Comparison of ENCODE assay signal across 18 mouse cellular contexts in genomic region chr13:40947538-40948205, GRCm38 (mm10). TPM values are rescaled to one million over a fixed set of nuclear protein-coding genes. Genes with fewer than 3 reads are reported as not detected.
DNase-seq lines count a peak whose midpoint lies in the region; ATAC-seq lines count a peak whose summit lies in the region.
"Had no signal": no experiment of that assay in that cellular context is flagged by ENCODE, and none has a peak within 500 bp of the region (broad histone marks: within the 10 kb centered on the region; RNA-seq: fewer than 3 reads in every experiment).

No protein-coding gene starts in this region.

- peak overlapping the region; percentile 33 for H3K27ac ChIP-seq in heart, embryonic 16.5 days (ENCODE audit: low read length)
- H3K27ac ChIP-seq in lung, embryonic 16.5 days (ENCODE audit: low read length), result 0 out of 2 replicates have a peak overlapping the region, but pooled peaks have one; percentile 22
- H3K27ac ChIP-seq: embryonic facial prominence, embryonic 15.5 days; forebrain, embryonic 15.5 days; limb, embryonic 10.5 days; midbrain, embryonic 13.5 days; neural tube, embryonic 15.5 days had no signal

- H3K27me3 ChIP-seq in heart, embryonic 16.5 days (ENCODE audit: control insufficient read depth, insufficient read depth, low read length), result no peaks in the 10 kb centered on the region
- no peaks in the 10 kb centered on the region for H3K27me3 ChIP-seq in lung, embryonic 16.5 days (ENCODE audit: control insufficient read depth, insufficient read depth, low read depth, low read length)
- H3K27me3 ChIP-seq: embryonic facial prominence, embryonic 15.5 days; forebrain, embryonic 15.5 days; midbrain, embryonic 13.5 days; neural tube, embryonic 15.5 days had no signal

- DNase-seq in heart, adult 18-20 months, result no peak
- no peak for DNase-seq in lung, postnatal 25 days (ENCODE audit: low spot score)
- peak; percentile 54 for DNase-seq in Muller cell, postnatal 12 days (ENCODE audit: inconsistent ontology term)
- DNase-seq in gastrocnemius, postnatal 25 days, result no peak
- DNase-seq in spleen, postnatal 14 days (ENCODE audit: low spot score in 2 of 2), result no peak
- DNase-seq: adrenal gland, postnatal 36 days; cerebellum, adult 8-10 months; lung, postnatal 14 days had no signal

- H3K36me3 ChIP-seq in heart, embryonic 16.5 days (ENCODE audit: control insufficient read depth, insufficient read depth), result no peaks in the 10 kb centered on the region
- H3K36me3 ChIP-seq in lung, embryonic 16.5 days (ENCODE audit: control insufficient read depth, insufficient read depth, low read length), result no peaks in the 10 kb centered on the region
- H3K36me3 ChIP-seq: embryonic facial prominence, embryonic 15.5 days; forebrain, embryonic 15.5 days; limb, embryonic 10.5 days; midbrain, embryonic 13.5 days; neural tube, embryonic 15.5 days had no signal

- H3K4me2 ChIP-seq in heart, embryonic 16.5 days (ENCODE audit: low read depth, low read length), result peak overlapping the region; percentile 14
- no peak overlapping the region for H3K4me2 ChIP-seq in lung, embryonic 16.5 days (ENCODE audit: low read depth, low read length)
- H3K4me2 ChIP-seq: embryonic facial prominence, embryonic 15.5 days; forebrain, embryonic 15.5 days; liver, embryonic 11.5 days; midbrain, embryonic 13.5 days; neural tube, embryonic 15.5 days had no signal

- H3K9me3 ChIP-seq in heart, embryonic 16.5 days (replicated peaks; ENCODE audit: control insufficient read depth, low read length), result no peaks in the 10 kb centered on the region
- H3K9me3 ChIP-seq in lung, embryonic 16.5 days (ENCODE audit: control insufficient read depth, low read length), result no peaks in the 10 kb centered on the region
- H3K9me3 ChIP-seq: embryonic facial prominence, embryonic 15.5 days; forebrain, embryonic 15.5 days; limb, embryonic 10.5 days; midbrain, embryonic 13.5 days; neural tube, embryonic 15.5 days had no signal

- peaks cover 20% of the 10 kb centered on the region for H3K4me1 ChIP-seq in heart, embryonic 16.5 days (ENCODE audit: control insufficient read depth, insufficient read depth, low read length)
- peaks cover 6% of the 10 kb centered on the region; the same call in 1 of the 2 replicates for H3K4me1 ChIP-seq in lung, embryonic 16.5 days (replicated peaks; ENCODE audit: control insufficient read depth, insufficient read depth, low read length)

- H3K4me3 ChIP-seq in heart, embryonic 16.5 days (ENCODE audit: low read length), result no peak overlapping the region
- no peak overlapping the region for H3K4me3 ChIP-seq in lung, embryonic 16.5 days (ENCODE audit: low read length)
- H3K4me3 ChIP-seq: embryonic facial prominence, embryonic 15.5 days; forebrain, embryonic 15.5 days; limb, embryonic 10.5 days; midbrain, embryonic 13.5 days; neural tube, embryonic 15.5 days had no signal

- peak; percentile 23; the same call in 1 of the 2 replicates for ATAC-seq in heart, embryonic 16.5 days (replicated peaks; ENCODE audit: extremely low read depth, insufficient read depth, low FRiP score)
- no peak for ATAC-seq in lung, embryonic 16.5 days (ENCODE audit: low read depth)
- peak; percentile 86 for ATAC-seq in megakaryocyte-erythroid progenitor cell, adult 5-6 weeks (replicated peaks; ENCODE audit: low FRiP score, low TSS enrichment, poor library complexity, severe bottlenecking)
- ATAC-seq: CD4-positive, CD25-positive, alpha-beta regulatory T cell, adult 4 months; forebrain, embryonic 15.5 days; midbrain, embryonic 13.5 days had no signal

- WGBS in heart, embryonic 16.5 days, result 46% methylated on average over 7 of the region's 7 CpGs
- WGBS in lung, embryonic 16.5 days, result 58% methylated on average over 7 of the region's 7 CpGs

- no peak overlapping the region for H3K9ac ChIP-seq in heart, embryonic 16.5 days (ENCODE audit: low read length)
- no peak overlapping the region for H3K9ac ChIP-seq in lung, embryonic 16.5 days (ENCODE audit: low read length)
- H3K9ac ChIP-seq: embryonic facial prominence, embryonic 15.5 days; forebrain, embryonic 15.5 days; midbrain, embryonic 13.5 days; neural tube, embryonic 15.5 days had no signal

RNA-seq across cellular contexts. Expression of gene Pak1ip1, which starts 53.2 kb away (rescaled TPM):
- polyA plus RNA-seq in heart, embryonic 16.5 days (2015; fragmentation: Nextera tagmentation; extraction: Ambion mirVana), result 52.0 and 53.4 TPM in 2 replicates
- 10 to 100 TPM; 25.7 to 26.5 TPM for total RNA-seq in heart, adult 18-20 months (2021)
- polyA plus RNA-seq in lung, embryonic 16.5 days (2015; fragmentation: Nextera tagmentation; extraction: Ambion mirVana), result 60.6 and 62.2 TPM in 2 replicates
- total RNA-seq in megakaryocyte-erythroid progenitor cell, adult 5-6 weeks (2014; fragmentation: Nextera tagmentation), result 71.9 and 77.4 TPM in 2 replicates
- 139 and 140 TPM in 2 replicates for total RNA-seq in megakaryocyte-erythroid progenitor cell, adult 5-6 weeks (2017)
- total RNA-seq in gastrocnemius, postnatal 25 days (2021), result 10 to 100 TPM; 24.5 to 26.3 TPM
